Mouse (Mus musculus): ENCODE data around the gene Robo1.
"Not testable (repeated sequence)": the region's sequence is repeated elsewhere in the genome, so short reads cannot be mapped to it uniquely, and the experiment has no call there.

Gene Robo1

DNA sequence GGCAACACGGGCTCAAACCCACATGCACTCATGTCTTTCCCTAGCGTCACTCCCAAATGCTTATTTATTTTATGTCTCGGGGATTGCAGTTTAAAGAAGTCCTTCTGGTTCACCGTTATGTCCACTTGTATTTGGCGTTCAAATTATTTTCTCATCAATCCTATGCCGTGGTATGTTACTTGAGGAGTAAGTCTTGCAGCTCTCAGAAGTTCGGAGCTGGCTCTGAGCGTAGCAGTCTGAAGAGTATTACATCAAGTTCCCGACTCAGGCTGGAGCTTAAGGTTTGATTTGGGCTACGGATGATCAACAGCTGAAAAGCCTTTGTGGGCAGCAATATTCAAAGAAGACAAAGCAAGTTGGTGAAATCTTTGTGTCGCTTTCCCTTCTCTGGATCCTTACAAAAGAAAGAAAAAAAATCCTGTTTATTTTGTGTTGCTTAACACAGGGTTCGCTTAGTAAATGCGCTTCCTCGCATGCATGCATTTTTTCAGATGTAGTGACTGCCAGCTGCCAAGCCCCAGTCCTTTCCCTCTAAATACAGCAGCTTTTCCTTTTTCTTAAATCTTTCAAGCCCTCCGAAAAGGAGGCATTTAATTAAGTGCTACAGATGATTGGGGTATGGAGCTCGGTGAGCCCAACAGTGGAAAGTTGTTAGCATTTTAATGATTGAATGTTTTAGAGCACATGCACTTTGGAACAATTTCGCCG, 136.5 kb downstream of the Robo1 start:
- no peak for DNase-seq (ENCODE audit: low spot score in 2 of 2)

DNA sequence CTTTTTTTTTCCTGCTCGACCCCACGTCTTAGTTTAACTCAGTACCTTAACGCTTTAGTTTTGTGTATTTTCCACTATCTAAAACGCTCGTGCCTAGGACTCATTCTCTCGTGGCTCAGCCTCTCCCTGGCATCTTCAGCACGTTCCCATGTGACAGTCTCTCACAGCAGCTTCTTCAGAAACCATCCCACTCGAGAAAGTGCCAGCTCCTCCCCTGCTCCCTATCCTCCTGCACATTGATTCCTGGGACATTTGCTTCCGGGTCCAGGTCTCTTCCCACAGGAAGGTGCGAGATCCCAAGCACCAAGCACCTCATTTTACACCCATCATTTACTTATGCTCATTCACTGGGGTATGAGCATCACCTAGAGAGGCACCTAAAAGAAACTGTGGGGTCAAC, 150.0 kb downstream of the Robo1 start:
- DNase-seq (ENCODE audit: low spot score in 2 of 2) = no peak

DNA sequence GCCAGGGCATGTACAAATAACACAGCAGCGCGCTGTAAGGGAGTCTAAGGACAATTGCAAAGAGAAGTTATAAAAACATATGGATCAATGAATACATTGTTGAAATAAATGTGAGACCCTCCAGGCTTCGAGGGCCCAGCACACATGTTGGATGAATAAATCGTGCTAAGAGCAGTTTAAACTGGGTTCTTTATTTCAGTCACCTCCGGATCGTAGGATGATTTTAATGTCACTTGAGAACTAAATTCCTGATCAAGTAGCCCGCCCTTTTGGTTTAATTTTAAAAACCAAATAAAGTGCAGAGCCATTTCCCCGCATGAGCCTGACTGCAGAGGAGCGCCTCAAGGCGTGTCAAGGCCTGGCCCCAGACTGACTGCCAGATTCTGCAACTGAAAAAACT, 150.5 kb downstream of the Robo1 start:
- DNase-seq (ENCODE audit: low spot score in 2 of 2) = no peak

DNA sequence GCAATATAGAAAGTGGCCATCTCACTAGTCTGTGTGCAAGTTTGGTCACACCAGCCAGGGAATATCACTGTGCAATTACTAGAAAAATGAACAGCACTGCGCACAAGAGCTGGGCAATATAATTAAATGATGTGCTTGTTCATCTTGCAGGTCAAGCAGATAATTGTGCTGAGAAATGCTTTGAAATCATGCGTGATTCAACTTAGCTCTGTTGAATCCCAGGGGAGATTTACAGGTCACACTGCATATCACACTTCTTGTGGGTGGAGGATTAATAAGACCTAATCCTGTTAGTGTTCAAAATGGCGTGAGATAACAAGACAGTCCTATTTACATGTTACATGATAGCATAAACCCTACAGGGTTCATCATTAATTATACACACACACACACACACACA, 157.6 kb downstream of the Robo1 start:
- no peak for DNase-seq (ENCODE audit: low spot score in 2 of 2)

DNA sequence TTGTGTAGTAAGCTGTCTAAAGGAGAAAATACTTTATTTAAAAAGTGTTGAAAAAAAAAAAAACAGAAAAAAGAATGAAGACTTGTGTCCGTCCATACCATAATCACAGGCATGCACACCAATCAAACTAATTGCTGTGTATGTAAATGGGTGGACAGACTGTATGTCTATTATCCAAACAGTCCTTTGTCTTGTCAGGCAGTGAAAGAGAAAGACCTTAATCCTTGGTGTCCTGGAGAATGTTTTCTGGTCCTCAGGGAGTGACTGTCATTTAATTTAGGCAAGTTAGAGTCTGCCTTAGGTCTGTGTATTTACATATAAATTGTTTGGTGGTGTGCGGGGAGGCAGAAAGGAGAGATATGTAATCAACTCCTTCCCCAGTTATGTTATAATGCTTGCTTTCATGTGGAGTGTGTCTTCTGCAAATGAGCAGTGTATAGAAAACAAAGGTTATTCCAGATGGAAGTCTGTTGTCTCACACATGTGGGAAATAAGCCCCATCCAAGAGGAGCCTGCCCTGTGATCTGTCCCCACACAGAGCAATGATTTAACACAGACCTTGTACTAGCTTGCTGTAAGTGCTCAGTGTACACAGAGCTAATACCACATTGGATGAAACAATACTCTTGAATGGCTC, 162.0 kb downstream of the Robo1 start:
- no peak for DNase-seq (ENCODE audit: low spot score in 2 of 2)

DNA sequence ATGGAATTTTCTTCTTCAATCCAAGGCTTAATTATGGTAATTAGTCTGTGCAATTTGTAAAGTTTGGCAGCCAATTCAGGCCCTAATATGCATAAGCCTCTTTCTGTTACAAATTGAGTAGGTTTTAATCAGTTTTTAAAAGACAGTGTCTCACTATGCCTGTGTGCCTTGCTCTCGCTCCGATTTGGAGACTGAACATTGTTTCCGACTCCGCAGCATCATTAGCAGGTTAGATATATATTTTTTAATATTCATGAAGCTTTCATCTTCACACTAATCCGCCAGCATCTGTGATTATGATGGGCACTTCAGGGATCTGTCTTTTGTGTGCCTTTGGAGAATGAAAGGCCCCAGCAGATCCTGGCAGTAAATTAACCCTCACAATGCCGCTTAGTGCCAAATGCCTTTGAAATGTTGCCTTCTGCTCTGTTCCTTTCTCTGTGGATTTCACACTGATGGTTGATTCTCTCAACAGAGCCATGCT, 202.7 kb downstream of the Robo1 start:
- DNase-seq (ENCODE audit: low spot score in 2 of 2) = peak; percentile 37 to 43

DNA sequence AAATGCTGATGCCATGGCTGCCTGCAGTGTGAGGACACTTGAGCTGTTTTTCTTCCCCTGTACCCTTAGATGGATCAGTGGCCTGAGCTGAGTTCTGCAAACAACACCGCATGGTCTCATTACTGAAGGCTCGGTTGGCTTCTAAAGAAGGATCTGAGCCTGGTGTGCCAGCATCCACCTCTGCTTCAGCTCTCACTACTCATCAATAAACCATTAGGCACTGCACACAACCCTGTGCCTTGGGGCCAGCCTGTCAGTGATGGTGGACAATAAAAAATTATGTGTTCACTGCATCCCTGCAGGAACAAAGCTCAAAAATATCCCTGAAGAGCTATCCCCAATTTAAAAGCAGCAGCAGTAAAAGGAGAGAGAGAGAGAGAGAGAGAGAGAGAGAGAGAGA, 223.2 kb downstream of the Robo1 start:
- DNase-seq (ENCODE audit: low spot score in 2 of 2) = no peak

DNA sequence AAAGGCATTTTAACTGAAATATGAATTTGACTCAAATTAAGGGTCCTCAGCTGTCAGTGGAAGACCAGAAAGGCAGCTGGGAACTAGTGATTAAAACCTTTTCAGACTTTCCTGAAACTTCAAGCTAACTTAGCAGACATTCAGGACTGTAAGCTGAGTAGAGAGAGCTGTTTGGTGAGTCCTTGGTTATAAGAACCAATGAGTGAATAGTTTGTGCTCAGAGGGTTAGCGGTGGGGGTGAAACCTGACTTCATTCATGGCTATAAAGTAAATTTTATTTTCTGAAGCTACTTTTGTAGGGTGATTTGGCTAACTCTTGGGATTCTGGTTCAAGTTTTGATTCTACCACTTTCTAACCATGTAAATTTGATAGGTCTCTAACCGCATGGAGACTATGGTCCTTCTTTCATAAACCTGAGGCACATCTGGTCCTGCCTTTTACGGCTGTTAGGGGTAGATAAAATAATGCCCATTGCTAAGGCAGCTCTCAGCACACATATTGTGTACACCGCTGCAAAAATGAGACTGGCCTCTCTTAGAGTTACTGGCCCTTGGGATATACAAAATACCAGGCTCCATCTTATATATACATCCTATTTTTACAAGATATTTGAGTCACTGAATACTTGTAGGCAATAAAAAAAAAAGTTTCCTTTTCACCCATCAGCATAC, 225.9 kb downstream of the Robo1 start:
- no peak for DNase-seq (ENCODE audit: low spot score in 2 of 2)

DNA sequence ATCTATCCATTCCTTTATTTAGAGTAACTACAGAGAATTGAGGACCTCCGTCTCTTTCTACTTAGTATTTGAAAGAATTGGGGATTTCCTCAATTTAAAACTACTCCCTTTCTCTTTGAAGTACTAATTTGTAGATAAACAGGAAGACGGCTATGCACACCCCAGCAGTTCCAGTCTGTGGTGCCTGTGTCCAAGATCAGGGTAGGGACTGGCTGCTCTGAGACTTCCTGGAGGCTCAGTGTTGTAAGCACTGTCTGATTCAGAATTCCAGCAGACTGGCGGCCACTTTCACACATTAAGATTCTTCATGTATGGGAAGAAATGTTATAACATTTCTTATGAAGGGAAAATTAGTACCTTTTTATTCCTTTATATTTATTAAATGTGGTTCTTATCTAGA, 230.1 kb downstream of the Robo1 start:
- no peak for DNase-seq (ENCODE audit: low spot score in 2 of 2)

DNA sequence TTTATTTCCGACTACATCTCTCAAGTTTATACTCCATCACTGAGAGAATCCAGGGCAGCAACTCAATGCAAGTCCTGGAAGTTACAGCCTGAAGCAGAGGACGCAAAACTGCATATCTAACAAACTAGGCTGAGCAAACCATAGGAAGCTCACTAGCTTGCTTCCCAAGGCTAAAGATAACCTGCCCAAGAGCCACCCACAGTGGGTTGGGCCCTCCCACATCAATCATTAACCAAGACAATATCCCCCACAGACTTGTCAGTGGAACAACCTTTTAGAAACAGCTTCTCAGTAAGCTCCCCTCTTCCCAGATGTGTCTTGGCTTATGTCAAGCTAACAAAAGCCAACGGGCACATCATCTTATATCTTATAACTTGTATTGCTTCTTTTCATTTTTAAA, 235.8 kb downstream of the Robo1 start:
- no peak for DNase-seq (ENCODE audit: low spot score in 2 of 2)

DNA sequence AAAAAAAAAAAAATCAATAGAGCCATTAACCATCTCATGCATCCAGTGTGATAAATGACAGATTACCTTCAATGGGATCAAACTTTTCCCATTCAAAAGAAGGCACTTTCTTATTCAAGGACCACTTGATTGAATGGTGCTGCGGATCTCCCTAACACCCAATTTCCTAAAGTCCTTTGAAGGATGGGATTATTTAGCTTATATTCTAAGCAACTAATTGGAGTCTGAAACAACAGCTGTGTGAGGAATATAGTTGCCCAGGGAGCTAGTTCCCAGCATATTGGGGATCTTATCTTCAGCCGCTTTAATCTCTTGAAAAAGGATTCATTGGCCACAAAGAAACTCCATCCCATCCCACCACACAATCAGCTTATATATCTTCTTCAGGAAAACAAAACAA, 236.8 kb downstream of the Robo1 start:
- no peak for DNase-seq (ENCODE audit: low spot score in 2 of 2)

DNA sequence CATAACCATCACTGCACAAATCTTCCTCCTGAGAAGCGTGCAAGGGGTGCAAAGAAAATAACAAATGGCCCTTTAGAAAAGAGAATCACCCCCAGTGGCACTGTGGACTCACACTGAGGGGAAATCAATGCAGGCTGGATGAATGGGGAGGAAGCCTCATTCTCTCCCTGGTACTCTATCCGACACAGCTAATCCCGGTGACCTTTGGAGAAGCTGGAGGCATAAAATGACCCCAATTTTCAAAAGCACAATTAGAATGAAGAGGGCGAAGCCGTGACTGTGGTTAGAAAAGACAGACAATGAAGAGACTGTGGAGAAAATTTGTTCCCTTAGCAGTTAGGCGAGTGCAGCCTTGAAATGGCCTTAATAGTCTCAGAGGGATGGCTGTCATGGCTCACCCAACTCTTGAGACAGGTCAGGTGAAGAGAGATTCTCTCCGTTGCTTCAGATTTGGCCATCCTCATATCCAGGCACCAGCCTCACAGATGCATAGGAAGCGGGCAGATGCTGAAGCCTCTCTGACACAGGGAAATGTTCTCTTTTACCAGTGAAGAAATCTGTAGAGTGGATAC, 243.7 kb downstream of the Robo1 start:
- DNase-seq (ENCODE audit: low spot score in 2 of 2) = no peak

DNA sequence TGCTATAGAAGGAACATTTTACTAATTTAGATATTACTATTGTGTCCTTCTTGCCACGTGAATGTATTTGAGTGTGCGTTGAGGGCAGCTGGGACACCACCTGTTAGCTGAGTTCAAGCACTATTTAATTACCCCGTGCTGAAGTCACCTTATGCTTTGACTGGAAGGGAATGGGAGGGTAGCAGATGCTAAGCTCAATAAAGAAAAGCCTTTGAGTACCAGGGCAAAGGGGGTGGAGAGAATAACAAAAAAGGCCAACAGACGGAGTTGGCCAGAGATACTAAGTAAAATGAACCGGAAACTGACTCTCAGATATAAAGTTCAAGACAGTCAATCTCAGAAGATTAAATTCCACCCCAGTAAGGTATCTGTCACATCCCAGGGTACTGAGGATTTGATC, 245.6 kb downstream of the Robo1 start:
- DNase-seq (ENCODE audit: low spot score in 2 of 2) = no peak

DNA sequence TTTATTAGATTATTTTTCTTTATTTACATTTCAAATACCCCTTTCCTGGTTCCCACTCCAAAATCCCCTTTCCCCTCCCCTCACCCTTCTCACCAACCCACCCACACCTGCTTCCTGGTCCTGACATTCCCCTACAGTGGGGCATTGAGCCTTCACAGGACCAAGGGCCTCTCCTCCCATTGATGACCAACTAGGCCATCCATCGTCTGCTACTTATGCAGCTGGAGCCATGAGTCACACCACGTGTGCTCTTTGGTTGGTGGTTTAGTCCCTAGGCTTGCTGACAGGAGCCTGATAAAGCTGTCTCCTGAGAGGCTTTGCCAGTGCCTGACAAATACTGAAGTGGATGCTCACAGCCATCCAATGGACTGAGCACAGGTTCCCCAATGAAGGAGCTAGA, 254.0 kb downstream of the Robo1 start:
- not testable (repeated sequence) for DNase-seq (ENCODE audit: low spot score in 2 of 2)

DNA sequence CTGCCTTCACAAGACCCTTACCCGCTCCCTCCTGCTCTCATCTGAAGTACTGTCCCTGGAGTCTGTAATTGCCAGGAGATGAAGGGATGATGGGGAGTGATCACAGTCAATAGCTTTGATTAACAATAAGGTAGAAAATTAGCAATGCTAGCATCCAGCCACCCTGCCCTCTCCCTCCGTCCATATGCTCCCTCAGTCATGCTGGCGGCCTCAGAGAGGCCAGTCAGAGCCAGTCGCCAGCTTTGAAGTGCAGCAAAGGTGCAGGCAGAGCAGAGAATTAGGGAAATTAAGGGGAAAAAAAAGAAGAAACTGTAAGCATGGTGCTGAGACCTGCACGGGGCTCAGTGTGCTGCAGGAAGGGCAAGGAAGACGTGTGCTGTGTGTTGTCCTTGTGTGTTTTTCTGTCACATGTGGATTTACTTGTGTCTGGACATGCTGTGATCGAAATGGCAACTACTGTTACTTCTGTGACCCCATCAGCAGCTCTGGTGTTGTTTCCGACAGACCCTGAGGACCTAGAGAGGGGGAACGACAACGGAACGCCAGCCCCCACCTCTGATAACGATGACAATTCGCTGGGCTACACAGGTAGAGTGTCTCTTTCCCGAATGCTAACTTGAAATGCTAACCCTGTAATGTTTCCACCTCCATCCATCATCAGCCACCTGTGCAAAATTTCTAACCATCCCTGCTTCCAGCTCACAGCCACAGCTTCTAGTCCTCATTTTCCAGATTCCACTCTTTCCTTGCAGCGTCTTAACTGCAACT, 255.3 kb downstream of the Robo1 start:
- no peak for DNase-seq (ENCODE audit: low spot score in 2 of 2)

DNA sequence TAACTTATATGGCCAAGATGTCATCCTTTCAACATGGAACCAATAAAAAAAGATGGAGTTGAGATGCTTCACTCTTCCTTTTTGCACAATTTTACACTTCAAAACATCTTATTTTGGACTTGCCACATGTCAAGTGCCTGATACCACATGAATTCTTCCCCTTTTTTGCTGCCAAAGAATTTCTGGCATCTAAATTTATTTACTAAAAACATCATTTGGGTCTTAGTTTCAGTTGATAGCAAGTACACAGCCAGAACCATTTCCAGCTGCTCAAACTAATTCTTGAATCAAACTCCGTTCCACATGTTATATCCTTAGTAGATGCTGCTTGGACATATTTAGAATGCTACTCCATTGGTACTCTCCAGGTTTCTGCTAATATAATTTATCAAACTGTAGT, 267.1 kb downstream of the Robo1 start:
- DNase-seq (ENCODE audit: low spot score in 2 of 2) = no peak

DNA sequence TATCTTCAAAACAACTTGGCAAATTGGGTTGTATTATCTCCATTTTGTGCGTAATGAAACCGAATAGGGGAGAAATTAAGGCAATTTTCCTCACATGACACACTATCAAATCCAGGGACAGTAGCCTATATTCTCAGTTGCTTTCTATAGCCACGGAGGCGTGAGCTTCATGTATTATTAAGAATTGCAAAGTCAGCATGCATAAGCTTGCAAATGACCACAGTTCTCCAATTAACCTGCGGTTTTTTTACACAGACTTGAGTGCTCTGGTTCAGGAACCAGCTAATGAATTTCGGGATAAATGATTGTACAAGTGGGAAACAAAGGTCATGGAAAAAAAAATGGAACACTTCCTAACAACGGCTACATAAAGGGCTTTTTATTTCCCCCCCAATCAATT, 268.9 kb downstream of the Robo1 start:
- DNase-seq (ENCODE audit: low spot score in 2 of 2) = no peak

DNA sequence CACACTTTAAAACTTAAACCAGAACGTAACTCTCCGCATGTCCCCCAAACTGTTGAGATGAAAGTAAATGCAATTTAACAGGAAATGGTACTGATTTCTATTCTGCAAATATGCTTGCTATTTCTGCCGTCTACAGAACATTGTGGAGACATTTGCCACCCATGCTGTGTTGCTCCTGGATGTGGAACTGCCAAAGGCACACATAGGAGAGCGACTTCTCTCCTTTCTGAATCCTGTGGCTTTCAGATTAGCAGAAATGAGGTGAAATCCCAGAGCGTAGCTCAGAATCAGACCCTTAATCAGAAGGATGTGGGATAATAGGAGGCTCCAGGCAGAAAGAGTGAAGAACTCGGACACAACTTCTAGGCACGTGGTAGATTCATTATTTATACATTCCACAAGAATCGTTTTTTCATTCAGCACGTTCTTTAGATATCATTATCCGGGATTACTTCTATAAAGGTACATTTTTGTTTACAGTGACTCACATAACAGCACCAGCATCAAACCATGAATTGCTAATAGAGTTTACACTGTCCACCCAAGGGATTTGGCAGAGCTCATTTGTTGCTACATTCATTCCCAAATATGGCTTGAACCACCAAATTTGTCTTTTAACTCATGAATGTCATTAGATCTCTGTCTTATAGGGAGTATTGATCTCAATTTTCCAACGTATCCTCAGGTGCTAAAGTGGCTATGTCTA, 276.5 kb downstream of the Robo1 start:
- DNase-seq (ENCODE audit: low spot score in 2 of 2) = no peak

DNA sequence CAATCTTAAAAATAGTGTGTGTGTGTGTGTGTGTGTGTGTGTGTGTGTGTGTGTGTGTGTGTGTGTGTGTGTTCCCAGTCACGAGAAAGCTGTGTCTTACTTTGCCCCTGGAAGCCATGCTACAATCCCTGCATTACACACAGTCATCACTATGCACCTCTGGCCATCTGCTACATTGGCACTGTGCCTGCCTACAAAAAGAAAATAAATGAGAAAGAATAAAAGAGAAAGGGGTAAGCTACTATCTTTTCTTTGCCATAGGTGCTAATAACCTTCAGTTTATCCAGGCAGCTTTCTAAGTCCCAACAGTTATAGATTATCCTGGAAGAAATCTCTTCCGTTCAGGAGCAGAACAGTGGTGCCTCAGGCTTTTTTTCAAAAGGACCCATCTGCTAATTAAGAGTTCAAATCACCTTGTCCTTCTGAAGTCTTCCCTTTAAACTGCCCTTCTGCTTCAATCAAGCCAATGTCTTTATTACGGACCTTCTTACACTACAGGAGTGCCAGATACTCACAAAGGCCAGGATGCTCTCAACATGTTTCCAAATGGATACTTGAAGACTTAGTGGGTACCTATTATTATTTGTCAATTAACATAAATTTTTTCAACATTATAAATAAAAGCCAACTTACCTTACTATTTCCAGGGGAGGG, 277.2 kb downstream of the Robo1 start:
- no peak for DNase-seq (ENCODE audit: low spot score in 2 of 2)

DNA sequence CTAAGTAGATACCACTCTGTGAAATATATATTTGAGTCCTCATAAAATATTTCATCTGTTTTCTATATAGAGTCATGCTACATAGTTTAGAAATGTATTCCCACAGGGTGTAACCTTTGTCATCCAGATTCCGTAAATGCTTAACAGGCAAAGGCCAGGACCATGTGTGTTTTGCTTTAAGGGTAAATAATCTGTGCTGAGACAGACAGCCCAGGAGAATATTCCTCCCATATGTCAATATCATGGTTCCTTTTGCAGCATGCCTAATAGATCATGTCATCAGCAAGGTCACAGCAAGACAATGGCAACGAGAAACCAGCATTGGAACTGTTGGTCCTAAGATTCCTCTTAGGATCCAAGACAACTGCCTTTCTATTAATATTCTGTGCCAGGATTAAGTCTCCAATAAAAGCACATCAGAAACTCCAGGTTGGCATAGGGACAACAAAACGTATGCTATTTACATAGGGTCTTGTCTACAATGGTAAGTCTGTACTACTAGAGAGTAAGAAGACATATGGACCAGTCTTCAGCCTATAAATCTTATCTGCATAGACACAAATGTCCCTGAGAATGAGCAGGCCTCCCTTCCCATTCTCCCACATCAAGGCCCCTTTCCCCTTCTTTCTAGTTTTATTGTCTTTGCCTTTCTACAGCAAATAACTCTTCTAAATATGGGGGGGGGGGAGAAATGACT, 279.4 kb downstream of the Robo1 start:
- DNase-seq (ENCODE audit: low spot score in 2 of 2) = no peak
